ENCODE assay signal across 9 mouse cellular contexts in genomic region chr5:37918001-37918707, GRCm38 (mm10).
DNase-seq lines count a peak whose midpoint lies in the region; ATAC-seq and TF ChIP-seq lines count a peak whose summit lies in the region.
"Had no signal": no experiment of that assay in that cellular context is flagged by ENCODE, and none has a peak within 500 bp of the region (broad histone marks: within the 10 kb centered on the region; RNA-seq: fewer than 3 reads in every experiment).

No protein-coding gene starts in this region.

- WGBS in hindbrain, embryonic 12.5 days: 2% methylated on average over 28 of the region's 28 CpGs
- 3% methylated on average over 28 of the region's 28 CpGs for WGBS in midbrain, embryonic 15.5 days

- no peaks in the 10 kb centered on the region for H3K36me3 ChIP-seq in hindbrain, embryonic 12.5 days
- no peaks in the 10 kb centered on the region for H3K36me3 ChIP-seq in midbrain, embryonic 15.5 days (replicated peaks)
- H3K36me3 ChIP-seq: liver, embryonic 13.5 days had no signal

- ATAC-seq in hindbrain, embryonic 12.5 days (ENCODE audit: low FRiP score): peak; percentile 40; the same call in 1 of the 2 replicates
- no peak; the same call in 1 of the 2 replicates for ATAC-seq in midbrain, embryonic 15.5 days (replicated peaks)
- no peak for ATAC-seq in megakaryocyte-erythroid progenitor cell, adult 5-6 weeks (replicated peaks; ENCODE audit: low FRiP score, low TSS enrichment, poor library complexity, severe bottlenecking)

- no peak for DNase-seq in gastrocnemius, adult 2 months
- no peak for DNase-seq in gastrocnemius, postnatal 10 days
- peak; percentile 73 for DNase-seq in embryo, embryonic 10.5 days (ENCODE audit: low spot score)
- no peak for DNase-seq in adrenal gland, postnatal 14 days
- DNase-seq in layer of hippocampus, postnatal 10 days (ENCODE audit: low spot score in 2 of 2): no peak
- DNase-seq: liver, embryonic 13.5 days had no signal

- H3K27ac ChIP-seq in gastrocnemius, adult 2 months: no peak overlapping the region
- no peak overlapping the region for H3K27ac ChIP-seq in hindbrain, embryonic 12.5 days
- no peak overlapping the region for H3K27ac ChIP-seq in midbrain, embryonic 15.5 days
- H3K27ac ChIP-seq: liver, embryonic 13.5 days had no signal

- peak overlapping the region; percentile 47 for H3K4me2 ChIP-seq in hindbrain, embryonic 12.5 days (replicated peaks)
- H3K4me2 ChIP-seq in midbrain, embryonic 15.5 days: peak overlapping the region; percentile 45
- H3K4me2 ChIP-seq: liver, embryonic 13.5 days had no signal

- intact Hi-C loops in gastrocnemius, adult 2 months (cut with DNase I): no loop called here

- TF ChIP-seq CTCF in gastrocnemius, adult 2 months (IDR thresholded peaks at IDR 0.05): no peak

- peak overlapping the region; percentile 9; the same call in 1 of the 2 replicates for H3K4me3 ChIP-seq in gastrocnemius, adult 2 months
- H3K4me3 ChIP-seq in hindbrain, embryonic 12.5 days: 0 out of 2 replicates have a peak overlapping the region, but pooled peaks have one; percentile 8
- H3K4me3 ChIP-seq in midbrain, embryonic 15.5 days: peak overlapping the region; percentile 15
- H3K4me3 ChIP-seq: liver, embryonic 13.5 days had no signal

- no peak overlapping the region for H3K9ac ChIP-seq in hindbrain, embryonic 12.5 days
- no peak overlapping the region for H3K9ac ChIP-seq in midbrain, embryonic 15.5 days
- H3K9ac ChIP-seq: liver, embryonic 13.5 days had no signal

- peaks cover 34% of the 10 kb centered on the region for H3K27me3 ChIP-seq in hindbrain, embryonic 12.5 days
- peaks cover 18% of the 10 kb centered on the region for H3K27me3 ChIP-seq in midbrain, embryonic 15.5 days (replicated peaks)

- H3K4me1 ChIP-seq in hindbrain, embryonic 12.5 days: peaks cover 15% of the 10 kb centered on the region; the same call in 1 of the 2 replicates
- H3K4me1 ChIP-seq in midbrain, embryonic 15.5 days: peaks cover 7% of the 10 kb centered on the region
- H3K4me1 ChIP-seq: liver, embryonic 13.5 days had no signal

- 0 out of 2 replicates have a peak, but pooled peaks cover 8% of the 10 kb centered on the region for H3K9me3 ChIP-seq in hindbrain, embryonic 12.5 days (replicated peaks)
- H3K9me3 ChIP-seq in midbrain, embryonic 15.5 days: no peaks in the 10 kb centered on the region
- H3K9me3 ChIP-seq: liver, embryonic 13.5 days had no signal
